Mouse (Mus musculus): ENCODE results near the gene 4933416C03Rik. TPM values are rescaled to one million over a fixed set of nuclear protein-coding genes. Genes with fewer than 3 reads are reported as not detected.

4933416C03Rik gene
- 0.10 and 0.17 TPM in 2 replicates for polyA plus RNA-seq (2015; fragmentation: Nextera tagmentation; extraction: Ambion mirVana)

- Histone ChIP-seq H3K9ac (ENCODE audit: low read depth, low read length) (no peak within 1 kb of the TSS), H3K27ac (ENCODE audit: low read length) (no peak within 1 kb of the TSS), H3K36me3 (ENCODE audit: control insufficient read depth, insufficient read depth, low read length) (peaks cover 4% of the 10 kb centered on the region; the same call in 1 of the 2 replicates), H3K4me1 (ENCODE audit: control insufficient read depth, insufficient read depth, low read length) (no peaks in the 10 kb centered on the region), H3K4me3 (ENCODE audit: low read depth, low read length) (no peak within 1 kb of the TSS), H3K9me3 (replicated peaks; ENCODE audit: control insufficient read depth, low read length, poor library complexity, severe bottlenecking) (no peaks in the 10 kb centered on the region; the same call in 1 of the 2 replicates), H3K4me2 (ENCODE audit: low read length) (no peak within 1 kb of the TSS), H3K27me3 (ENCODE audit: control insufficient read depth, insufficient read depth, low read depth, low read length) (no peaks in the 10 kb centered on the region)
- 96% methylated on average over 39 of the region's 39 CpGs for WGBS
- no peak for ATAC-seq
Observed at GRCm38 (mm10) chr10:116113867-116114474, at the start of gene 4933416C03Rik. 4933416C03Rik (minus strand) TSS chr10:116113917.

DNA sequence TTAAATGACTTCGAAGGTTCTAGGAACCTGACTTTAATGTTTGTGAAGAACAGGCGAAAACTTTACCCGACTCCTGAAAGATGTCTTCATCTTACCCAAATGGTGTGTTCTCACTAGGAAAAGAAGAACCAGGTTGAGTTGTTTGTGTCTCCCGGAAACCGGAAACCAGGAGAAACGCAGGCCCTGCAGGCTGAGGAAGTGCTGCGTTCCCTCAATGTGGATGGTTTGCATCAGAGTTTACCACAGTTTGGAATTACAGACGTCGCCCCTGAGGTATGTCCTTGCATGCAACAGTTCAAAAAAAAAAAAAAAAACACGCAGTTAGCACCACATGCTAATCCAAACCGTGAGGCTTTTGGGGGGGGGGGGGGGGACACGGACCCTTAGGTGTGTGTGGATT lies 48.6 kb upstream of the 4933416C03Rik start:
- no peaks in the 10 kb centered on the region for H3K9me3 ChIP-seq (replicated peaks; ENCODE audit: control insufficient read depth, low read length, poor library complexity, severe bottlenecking)
- H3K4me2 ChIP-seq (ENCODE audit: low read length): no peak overlapping the region
- H3K27ac ChIP-seq (ENCODE audit: low read length): no peak overlapping the region
- ATAC-seq: no peak
- H3K4me3 ChIP-seq (ENCODE audit: low read depth, low read length): no peak overlapping the region
- H3K27me3 ChIP-seq (ENCODE audit: control insufficient read depth, insufficient read depth, low read depth, low read length): no peaks in the 10 kb centered on the region
- H3K4me1 ChIP-seq (ENCODE audit: control insufficient read depth, insufficient read depth, low read length): no peaks in the 10 kb centered on the region
- no peak overlapping the region for H3K9ac ChIP-seq (ENCODE audit: low read depth, low read length)
- WGBS: 89% methylated on average over 10 of the region's 12 CpGs
- no peaks in the 10 kb centered on the region for H3K36me3 ChIP-seq (ENCODE audit: control insufficient read depth, insufficient read depth, low read length)

DNA sequence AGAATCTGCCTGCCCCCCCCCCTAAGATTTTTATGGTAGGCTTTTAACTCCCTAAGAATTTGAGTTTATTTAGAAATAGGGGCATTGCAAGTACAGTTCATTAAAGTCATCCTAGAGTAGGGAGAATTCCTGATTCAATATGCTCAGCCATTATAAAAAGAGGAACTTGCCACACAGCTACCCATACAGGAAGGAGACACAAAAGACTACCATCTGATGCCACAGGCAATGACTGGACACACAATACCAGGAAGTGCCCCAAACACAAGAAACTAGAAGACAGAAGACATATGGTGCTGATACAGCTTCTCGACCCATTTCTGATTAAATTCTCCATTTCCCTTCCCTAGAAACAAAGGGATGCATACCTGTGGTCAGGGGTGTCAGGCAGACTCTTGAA lies 43.0 kb upstream of the 4933416C03Rik start:
- Histone ChIP-seq H3K4me3 (ENCODE audit: low read depth, low read length) (no peak overlapping the region), H3K9me3 (replicated peaks; ENCODE audit: control insufficient read depth, low read length, poor library complexity, severe bottlenecking) (no peaks in the 10 kb centered on the region; the same call in 1 of the 2 replicates), H3K4me1 (ENCODE audit: control insufficient read depth, insufficient read depth, low read length) (no peaks in the 10 kb centered on the region), H3K27ac (ENCODE audit: low read length) (no peak overlapping the region), H3K9ac (ENCODE audit: low read depth, low read length) (no peak overlapping the region), H3K27me3 (ENCODE audit: control insufficient read depth, insufficient read depth, low read depth, low read length) (no peaks in the 10 kb centered on the region), H3K4me2 (ENCODE audit: low read length) (no peak overlapping the region), H3K36me3 (ENCODE audit: control insufficient read depth, insufficient read depth, low read length) (no peaks in the 10 kb centered on the region)
- no peak for ATAC-seq
- 61% methylated on average over 1 of the region's 1 CpGs for WGBS

- Histone ChIP-seq H3K27ac (ENCODE audit: low read length) (no peak overlapping the region), H3K27me3 (ENCODE audit: control insufficient read depth, insufficient read depth, low read depth, low read length) (no peaks in the 10 kb centered on the region), H3K9ac (ENCODE audit: low read depth, low read length) (no peak overlapping the region), H3K4me3 (ENCODE audit: low read depth, low read length) (no peak overlapping the region), H3K4me1 (ENCODE audit: control insufficient read depth, insufficient read depth, low read length) (no peaks in the 10 kb centered on the region), H3K4me2 (ENCODE audit: low read length) (no peak overlapping the region), H3K9me3 (replicated peaks; ENCODE audit: control insufficient read depth, low read length, poor library complexity, severe bottlenecking) (no peaks in the 10 kb centered on the region; the same call in 1 of the 2 replicates), H3K36me3 (ENCODE audit: control insufficient read depth, insufficient read depth, low read length) (no peaks in the 10 kb centered on the region)
- no peak for ATAC-seq
- 75% methylated on average over 5 of the region's 5 CpGs for WGBS
Observed at GRCm38 (mm10) chr10:116154707-116155106, 41.0 kb upstream of the 4933416C03Rik start.

DNA sequence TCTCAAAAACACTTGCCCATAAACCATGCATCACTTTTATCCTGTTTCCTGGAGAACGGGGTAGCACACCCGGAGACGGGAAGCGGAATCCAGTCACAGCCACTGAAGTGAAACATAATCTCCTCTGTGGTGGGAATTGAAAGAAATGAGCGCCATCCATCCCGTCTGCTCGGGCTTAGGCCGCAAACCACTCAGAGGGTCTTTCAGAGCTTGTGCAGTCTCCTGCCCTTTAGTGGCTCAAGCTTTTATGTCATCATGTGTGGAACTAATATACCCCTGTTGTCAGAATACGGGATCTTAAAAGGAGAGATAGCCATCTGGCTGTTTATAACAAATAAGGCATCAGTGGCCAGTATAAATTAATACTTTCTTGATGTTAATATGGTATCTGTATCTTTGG lies 32.4 kb upstream of the 4933416C03Rik start:
- Histone ChIP-seq H3K9me3 (replicated peaks; ENCODE audit: control insufficient read depth, low read length, poor library complexity, severe bottlenecking) (no peaks in the 10 kb centered on the region), H3K4me1 (ENCODE audit: control insufficient read depth, insufficient read depth, low read length) (no peaks in the 10 kb centered on the region), H3K9ac (ENCODE audit: low read depth, low read length) (no peak overlapping the region), H3K36me3 (ENCODE audit: control insufficient read depth, insufficient read depth, low read length) (no peaks in the 10 kb centered on the region), H3K27ac (ENCODE audit: low read length) (no peak overlapping the region), H3K27me3 (ENCODE audit: control insufficient read depth, insufficient read depth, low read depth, low read length) (no peaks in the 10 kb centered on the region), H3K4me2 (ENCODE audit: low read length) (no peak overlapping the region), H3K4me3 (ENCODE audit: low read depth, low read length) (no peak overlapping the region)
- WGBS: 15% methylated on average over 9 of the region's 9 CpGs
- ATAC-seq: no peak

- Histone ChIP-seq H3K9ac (ENCODE audit: low read depth, low read length) (no peak overlapping the region), H3K27ac (ENCODE audit: low read length) (no peak overlapping the region), H3K4me1 (ENCODE audit: control insufficient read depth, insufficient read depth, low read length) (no peaks in the 10 kb centered on the region), H3K27me3 (ENCODE audit: control insufficient read depth, insufficient read depth, low read depth, low read length) (no peaks in the 10 kb centered on the region), H3K4me2 (ENCODE audit: low read length) (no peak overlapping the region), H3K36me3 (ENCODE audit: control insufficient read depth, insufficient read depth, low read length) (no peaks in the 10 kb centered on the region), H3K9me3 (replicated peaks; ENCODE audit: control insufficient read depth, low read length, poor library complexity, severe bottlenecking) (no peaks in the 10 kb centered on the region), H3K4me3 (ENCODE audit: low read depth, low read length) (no peak overlapping the region)
- ATAC-seq: no peak
- 83% methylated on average over 10 of the region's 10 CpGs for WGBS
Observed at GRCm38 (mm10) chr10:116143684-116144083, 30.0 kb upstream of the 4933416C03Rik start.

- ATAC-seq: no peak
- 92% methylated on average over 8 of the region's 8 CpGs for WGBS
- H3K9ac ChIP-seq (ENCODE audit: low read depth, low read length): no peak overlapping the region
- H3K4me3 ChIP-seq (ENCODE audit: low read depth, low read length): no peak overlapping the region
- H3K36me3 ChIP-seq (ENCODE audit: control insufficient read depth, insufficient read depth, low read length): no peaks in the 10 kb centered on the region
- no peaks in the 10 kb centered on the region for H3K4me1 ChIP-seq (ENCODE audit: control insufficient read depth, insufficient read depth, low read length)
- H3K4me2 ChIP-seq (ENCODE audit: low read length): no peak overlapping the region
- no peaks in the 10 kb centered on the region for H3K27me3 ChIP-seq (ENCODE audit: control insufficient read depth, insufficient read depth, low read depth, low read length)
- no peak overlapping the region for H3K27ac ChIP-seq (ENCODE audit: low read length)
- H3K9me3 ChIP-seq (replicated peaks; ENCODE audit: control insufficient read depth, low read length, poor library complexity, severe bottlenecking): no peaks in the 10 kb centered on the region
Observed at GRCm38 (mm10) chr10:116140226-116140625, 26.5 kb upstream of the 4933416C03Rik start.

DNA sequence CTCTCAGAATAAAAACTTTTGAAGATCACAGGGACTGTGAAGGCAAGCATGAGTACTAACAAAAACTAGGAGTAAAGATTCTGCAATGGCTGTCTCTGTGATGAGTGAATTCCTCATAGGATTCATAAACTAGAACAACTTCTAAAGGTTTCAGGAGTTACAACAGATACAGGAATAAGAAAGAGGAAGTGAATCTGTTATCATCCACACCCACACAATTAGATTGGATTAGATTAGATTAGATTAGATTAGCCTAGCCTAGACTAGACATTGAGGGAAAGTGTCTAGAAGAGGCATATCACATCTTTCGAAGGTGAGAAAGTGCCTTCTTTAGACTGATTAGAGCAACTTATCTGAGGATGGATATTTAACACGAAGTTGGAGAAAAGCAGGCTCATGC lies 21.5 kb upstream of the 4933416C03Rik start:
- WGBS: 86% methylated on average over 2 of the region's 2 CpGs
- Histone ChIP-seq H3K9me3 (replicated peaks; ENCODE audit: control insufficient read depth, low read length, poor library complexity, severe bottlenecking) (no peaks in the 10 kb centered on the region), H3K4me1 (ENCODE audit: control insufficient read depth, insufficient read depth, low read length) (no peaks in the 10 kb centered on the region), H3K4me2 (ENCODE audit: low read length) (no peak overlapping the region), H3K36me3 (ENCODE audit: control insufficient read depth, insufficient read depth, low read length) (no peaks in the 10 kb centered on the region), H3K27ac (ENCODE audit: low read length) (no peak overlapping the region), H3K27me3 (ENCODE audit: control insufficient read depth, insufficient read depth, low read depth, low read length) (no peaks in the 10 kb centered on the region), H3K9ac (ENCODE audit: low read depth, low read length) (no peak overlapping the region), H3K4me3 (ENCODE audit: low read depth, low read length) (no peak overlapping the region)
- ATAC-seq: no peak

DNA sequence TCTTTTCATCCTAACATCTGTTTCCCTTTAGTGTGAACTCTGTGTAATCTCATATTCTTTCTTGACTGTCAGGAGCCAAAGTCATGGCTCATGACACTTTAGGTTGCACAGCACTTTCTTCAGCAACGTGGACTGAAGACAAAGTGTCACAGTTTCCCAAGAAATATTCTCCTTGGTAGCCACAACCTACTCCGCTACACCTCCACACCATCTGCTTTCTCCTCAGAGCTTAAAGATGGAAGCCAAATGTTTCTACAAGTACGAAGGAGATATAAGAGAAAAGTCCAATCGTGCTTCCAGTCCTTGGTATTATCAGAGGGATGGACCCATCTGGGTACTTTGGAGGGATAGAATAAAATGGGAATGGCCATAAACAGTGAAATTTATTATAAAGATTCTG lies 18.5 kb upstream of the 4933416C03Rik start:
- Histone ChIP-seq H3K4me3 (ENCODE audit: low read depth, low read length) (no peak overlapping the region), H3K36me3 (ENCODE audit: control insufficient read depth, insufficient read depth, low read length) (no peaks in the 10 kb centered on the region), H3K27me3 (ENCODE audit: control insufficient read depth, insufficient read depth, low read depth, low read length) (no peaks in the 10 kb centered on the region), H3K9ac (ENCODE audit: low read depth, low read length) (no peak overlapping the region), H3K9me3 (replicated peaks; ENCODE audit: control insufficient read depth, low read length, poor library complexity, severe bottlenecking) (no peaks in the 10 kb centered on the region), H3K4me1 (ENCODE audit: control insufficient read depth, insufficient read depth, low read length) (no peaks in the 10 kb centered on the region), H3K27ac (ENCODE audit: low read length) (no peak overlapping the region), H3K4me2 (ENCODE audit: low read length) (no peak overlapping the region)
- ATAC-seq: no peak
- 87% methylated on average over 4 of the region's 4 CpGs for WGBS

All from midbrain, embryonic 16.5 days (tissue).